Mouse (Mus musculus): Measurements from ENCODE around the gene Krba1. TPM values are rescaled to one million over a fixed set of nuclear protein-coding genes. Genes with fewer than 3 reads are reported as not detected.

Gene Krba1
- total RNA-seq, 2 experiments from 2014 or later, result 50.3 to 53.0 TPM

GRCm38 (mm10) chr6:48444310-48445180 lies 49.2 kb downstream of the Krba1 start:
- peak; percentile 61 to 94 for DNase-seq (ENCODE audit: extremely low spot score in 1 of 2, low spot score in 2 of 2)
- intact Hi-C loops (cut with DNase I), result loop anchor here (2.0 kb wide), 1 partner anchor 60 kb away; no protein-coding TSS in a partner anchor

- intact Hi-C loops (cut with DNase I), result loop anchor here (2.0 kb wide), 1 partner anchor 59 kb away; no protein-coding TSS in a partner anchor
- DNase-seq (ENCODE audit: extremely low spot score in 1 of 2, low spot score in 2 of 2), result peak in 1 of 2 experiments; percentile 67
Observed at GRCm38 (mm10) chr6:48445181-48446101, 50.1 kb downstream of the Krba1 start, which contains the start of gene Zfp467. Gene Zfp467, minus strand, starts transcription at chr6:48445825.

- DNase-seq (ENCODE audit: extremely low spot score in 1 of 2, low spot score in 2 of 2), result no peak
- intact Hi-C loops (cut with DNase I), result no loop called here
Observed at GRCm38 (mm10) chr6:48446256-48446655, 50.9 kb downstream of the Krba1 start.

GRCm38 (mm10) chr6:48446896-48447295 lies 51.5 kb downstream of the Krba1 start:
- intact Hi-C loops (cut with DNase I), result no loop called here
- no peak for DNase-seq (ENCODE audit: extremely low spot score in 1 of 2, low spot score in 2 of 2)

- intact Hi-C loops (cut with DNase I), result no loop called here
- DNase-seq (ENCODE audit: extremely low spot score in 1 of 2, low spot score in 2 of 2), result no peak
Observed at GRCm38 (mm10) chr6:48447929-48448328, 52.5 kb downstream of the Krba1 start, which contains the start of gene Sspo. Gene Sspo, plus strand, starts transcription at chr6:48448229.

GRCm38 (mm10) chr6:48448527-48448926 lies 53.1 kb downstream of the Krba1 start:
- intact Hi-C loops (cut with DNase I), result no loop called here
- no peak for DNase-seq (ENCODE audit: extremely low spot score in 1 of 2, low spot score in 2 of 2)

- intact Hi-C loops (cut with DNase I), result no loop called here
Observed at GRCm38 (mm10) chr6:48452151-48452550, 56.8 kb downstream of the Krba1 start.

GRCm38 (mm10) chr6:48452771-48453170 lies 57.4 kb downstream of the Krba1 start:
- intact Hi-C loops (cut with DNase I), result no loop called here
- no peak for DNase-seq (ENCODE audit: extremely low spot score in 1 of 2, low spot score in 2 of 2)

More at GRCm38 (mm10) chr6:48452151-48452550, 56.8 kb downstream of the Krba1 start:
- no peak for DNase-seq (ENCODE audit: extremely low spot score in 1 of 2, low spot score in 2 of 2)

- no peak for DNase-seq (ENCODE audit: extremely low spot score in 1 of 2, low spot score in 2 of 2)
- intact Hi-C loops (cut with DNase I), result no loop called here
Observed at GRCm38 (mm10) chr6:48464966-48465679, 69.7 kb downstream of the Krba1 start.

- no peak for DNase-seq (ENCODE audit: extremely low spot score in 1 of 2, low spot score in 2 of 2)
- intact Hi-C loops (cut with DNase I), result no loop called here
Observed at GRCm38 (mm10) chr6:48466715-48467114, 71.3 kb downstream of the Krba1 start.

GRCm38 (mm10) chr6:48467490-48467889 lies 72.1 kb downstream of the Krba1 start:
- intact Hi-C loops (cut with DNase I), result no loop called here
- no peak for DNase-seq (ENCODE audit: extremely low spot score in 1 of 2, low spot score in 2 of 2)

Small RNA genes lying within 50 kb of the gene (microRNA-seq; reads per million reads assigned to microRNA genes)
- not detected for gene Gm24325

Other genes starting within 250 kb of the Krba1 start
- gene Zfp467, start 50.2 kb downstream of the Krba1 start, total RNA-seq (2021), result 10 to 100 TPM; 20.8 to 21.0 TPM
- gene Sspo, start 52.6 kb downstream of the Krba1 start, total RNA-seq (2021), result 1 to 10 TPM in 1 of 2 experiments, under 1 TPM in 1; 0.36 to 1.5 TPM
- gene Atp6v0e2, start 142.0 kb downstream of the Krba1 start, total RNA-seq (2021), result 100 to 1,000 TPM; 485 to 501 TPM
- 10 to 100 TPM; 28.9 to 31.6 TPM for gene Lrrc61, start 159.2 kb downstream of the Krba1 start, total RNA-seq (2021)
- gene Rarres2, start 177.2 kb downstream of the Krba1 start, total RNA-seq (2021), result 1 to 10 TPM; 6.2 to 7.0 TPM
- not detected for gene Gm45021, start 194.0 kb downstream of the Krba1 start, total RNA-seq (2021)
- gene Repin1, start 198.3 kb downstream of the Krba1 start, total RNA-seq (2021), result 10 to 100 TPM; 28.0 to 29.5 TPM
- not detected for gene Gm44965, start 198.4 kb downstream of the Krba1 start, total RNA-seq (2021)
- 1 to 10 TPM; 5.8 to 6.8 TPM for gene Zfp775, start 206.5 kb downstream of the Krba1 start, total RNA-seq (2021)
- 10 to 100 TPM; 17.1 to 17.3 TPM for gene AI854703, start 231.2 kb downstream of the Krba1 start, total RNA-seq (2021)